25 mouse cellular contexts compared by ENCODE assay signal in the genomic region with DNA sequence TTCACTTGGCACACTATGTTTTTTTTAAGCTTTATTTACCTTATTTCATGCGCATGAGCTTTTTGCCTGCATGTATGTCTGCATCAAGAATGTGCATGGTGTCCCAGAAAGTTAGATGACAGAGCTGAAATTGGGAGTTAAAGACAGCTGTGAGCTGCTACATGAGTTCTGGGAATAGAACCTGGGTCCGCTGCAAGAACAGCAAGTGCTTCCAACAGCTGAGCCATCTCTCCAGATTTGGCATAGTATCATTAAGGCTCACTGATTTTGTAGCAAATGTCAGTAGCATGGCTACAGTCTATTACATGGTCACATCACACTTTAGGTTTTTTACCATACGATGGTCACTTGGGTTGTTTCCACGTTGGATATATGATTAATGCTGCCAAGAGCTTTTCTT.
"Had no signal": no experiment of that assay in that cellular context is flagged by ENCODE, and none has a peak within 500 bp of the region (broad histone marks: within the 10 kb centered on the region; RNA-seq: fewer than 3 reads in every experiment).

No protein-coding gene starts in this region.

- H3K27me3 ChIP-seq: heart, embryonic 13.5 days; heart, embryonic 15.5 days; hindbrain, embryonic 13.5 days; hindbrain, embryonic 15.5 days; kidney, embryonic 15.5 days; limb, embryonic 13.5 days; limb, embryonic 15.5 days; liver, embryonic 12.5 days had no signal

- H3K4me2 ChIP-seq: heart, embryonic 11.5 days; heart, embryonic 13.5 days; heart, embryonic 15.5 days; hindbrain, embryonic 13.5 days; hindbrain, embryonic 15.5 days; kidney, embryonic 15.5 days; limb, embryonic 13.5 days; limb, embryonic 15.5 days; liver, embryonic 12.5 days had no signal

- H3K36me3 ChIP-seq: heart, embryonic 13.5 days; heart, embryonic 15.5 days; hindbrain, embryonic 13.5 days; hindbrain, embryonic 15.5 days; kidney, embryonic 15.5 days; limb, embryonic 13.5 days; limb, embryonic 15.5 days; liver, embryonic 12.5 days had no signal

- H3K27ac ChIP-seq: heart, adult 2 months; heart, embryonic 13.5 days; heart, embryonic 15.5 days; hindbrain, embryonic 13.5 days; hindbrain, embryonic 15.5 days; hindbrain, postnatal 0 days; kidney, embryonic 15.5 days; kidney, postnatal 0 days; limb, embryonic 13.5 days; limb, embryonic 15.5 days; liver, embryonic 12.5 days had no signal

- DNase-seq: gastrocnemius, postnatal 14 days; gastrocnemius, postnatal 36 days; heart, adult 11 months; heart, adult 2 months; heart, postnatal 14 days; heart, postnatal 36 days; kidney, adult 11 months; kidney, adult 2 months; kidney, adult 9 months; kidney, postnatal 14 days; kidney, postnatal 36 days; layer of hippocampus, adult 9-11 months; layer of hippocampus, postnatal 36 days; left cerebral cortex, postnatal 4 days had no signal

- H3K4me3 ChIP-seq: heart, adult 2 months; heart, embryonic 13.5 days; heart, embryonic 15.5 days; hindbrain, embryonic 13.5 days; hindbrain, embryonic 15.5 days; kidney, embryonic 15.5 days; limb, embryonic 13.5 days; limb, embryonic 15.5 days; liver, embryonic 12.5 days had no signal
